Mouse (Mus musculus): ENCODE results near the gene Spsb1. TPM values are rescaled to one million over a fixed set of nuclear protein-coding genes. Genes with fewer than 3 reads are reported as not detected.

Spsb1 gene
- polyA plus RNA-seq, 3 experiments from 2014 or later, result 1.7 to 8.9 (median 7.9) TPM

DNA sequence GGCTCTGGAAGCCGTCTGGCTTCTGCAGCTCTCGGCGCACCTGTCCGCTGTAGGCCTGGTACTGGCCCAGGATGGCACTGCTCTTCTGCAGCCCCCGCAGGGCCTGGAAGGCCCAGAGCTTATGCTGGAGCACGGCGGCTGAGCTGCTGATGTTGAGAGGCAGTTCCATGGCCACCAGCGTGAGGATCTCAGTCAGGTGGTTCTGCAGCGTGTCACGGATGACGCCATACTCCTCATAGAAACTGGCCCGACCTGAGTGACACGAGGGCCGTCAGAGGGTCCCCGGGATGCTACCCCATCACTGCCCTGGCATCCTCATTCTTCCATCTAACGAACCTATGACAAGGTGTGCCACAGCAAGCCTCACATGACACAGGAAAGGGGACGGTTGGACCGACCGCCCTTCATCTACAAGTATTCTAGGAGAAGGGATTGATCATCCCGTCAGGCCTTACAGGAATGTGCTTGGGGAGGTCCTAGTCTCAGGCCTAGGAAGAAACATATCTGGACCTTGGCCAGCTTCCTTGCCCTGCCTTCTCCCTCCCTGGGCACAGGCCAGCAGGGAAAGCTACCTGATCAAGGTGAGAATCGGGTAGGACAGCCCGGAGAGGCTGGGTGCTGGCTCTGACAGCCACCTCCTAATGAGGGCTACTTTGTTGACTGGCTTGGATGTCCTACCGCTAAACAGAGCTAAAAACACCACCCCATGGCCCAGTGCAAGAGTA, 29.2 kb upstream of the Spsb1 start:
- ATAC-seq, result no peak

DNA sequence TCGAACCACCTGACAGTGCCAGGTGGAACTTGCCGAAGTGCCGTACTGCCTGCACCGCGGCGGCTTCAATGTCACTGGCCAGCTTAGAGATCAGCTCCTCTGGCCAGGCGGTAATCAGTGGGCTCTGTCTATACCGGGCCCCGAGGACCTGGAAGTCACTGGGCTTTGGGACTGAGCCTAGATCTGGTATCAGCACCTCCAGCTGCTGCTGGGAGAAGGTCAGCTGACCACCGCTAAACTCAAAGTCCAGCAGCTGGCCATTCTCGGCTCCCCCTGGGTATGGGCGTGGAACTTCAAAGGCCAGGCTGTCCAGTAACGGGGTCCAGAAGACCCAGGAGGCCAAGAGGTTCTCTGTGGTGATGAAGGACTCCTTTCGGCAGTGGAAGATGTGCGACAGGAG, 27.3 kb upstream of the Spsb1 start:
- ATAC-seq, result no peak

- ATAC-seq, result peak; percentile 86
Measured at GRCm38 (mm10) chr4:149979819-149980308, 25.0 kb upstream of the Spsb1 start.

GRCm38 (mm10) chr4:149978820-149979219, 24.0 kb upstream of the Spsb1 start:
- no peak for ATAC-seq

DNA sequence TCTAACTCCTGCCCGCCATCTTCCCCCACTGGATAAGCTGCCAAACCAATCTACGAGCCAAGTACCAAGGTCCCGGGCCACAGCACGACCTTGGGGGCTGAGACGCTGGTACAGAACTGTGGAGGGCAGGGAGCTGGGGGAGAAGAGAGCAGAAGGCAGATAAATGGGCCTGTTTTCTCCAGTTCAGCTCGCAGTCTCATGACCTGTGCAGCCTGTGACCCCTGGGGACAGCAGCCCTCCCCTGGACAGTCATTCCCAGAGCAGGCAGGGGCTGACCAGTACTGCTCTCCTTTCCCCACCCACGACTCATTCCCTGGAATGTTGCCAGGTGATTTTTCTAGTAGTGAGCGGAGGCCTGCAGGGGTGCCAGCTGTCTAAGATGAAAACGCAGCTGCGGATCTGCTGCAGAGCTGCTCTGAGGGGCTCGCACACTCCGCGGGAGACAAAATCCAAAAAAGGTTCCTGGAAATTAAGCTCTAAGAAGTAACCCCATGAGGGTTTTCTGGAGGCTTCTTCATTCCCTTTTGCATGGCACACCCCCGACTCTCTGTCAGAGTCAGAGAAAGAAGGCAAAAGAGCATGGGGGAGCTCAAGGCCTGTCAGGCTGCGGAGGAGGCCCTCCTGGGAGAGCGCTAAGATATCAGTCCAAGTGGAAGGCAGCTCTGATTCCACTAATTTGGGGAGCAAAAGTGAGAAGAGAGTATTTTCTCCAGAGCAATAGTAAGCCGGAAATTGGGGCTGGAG, 23.1 kb upstream of the Spsb1 start:
- ATAC-seq, result no peak

- no peak for ATAC-seq
Measured at GRCm38 (mm10) chr4:149977181-149977580, 22.3 kb upstream of the Spsb1 start.

DNA sequence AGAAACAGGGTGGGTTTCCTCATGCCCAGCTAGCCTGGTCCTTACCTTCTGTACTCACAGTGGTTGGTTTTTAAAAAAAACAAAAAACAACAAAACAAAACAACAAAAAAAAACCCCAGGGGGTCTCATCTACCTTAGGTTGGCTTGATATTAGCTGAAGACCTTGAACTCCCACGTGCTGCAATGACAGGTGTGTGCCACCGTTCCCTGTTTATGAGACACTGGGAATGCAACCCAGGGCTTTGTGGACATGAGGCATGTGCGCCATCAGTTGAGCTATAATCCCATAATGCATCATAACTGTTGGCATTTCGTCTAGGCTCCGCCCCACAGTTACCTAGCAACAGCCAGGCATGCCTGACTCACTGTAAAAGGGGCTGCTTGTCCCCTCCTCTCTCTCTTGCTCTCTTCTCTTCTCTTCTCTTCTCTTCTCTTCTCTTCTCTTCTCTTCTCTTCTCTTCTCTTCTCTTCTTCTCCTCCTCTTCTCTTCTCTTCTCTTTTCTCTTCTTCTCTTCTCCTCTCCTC, 20.9 kb upstream of the Spsb1 start:
- ATAC-seq, result no peak

DNA sequence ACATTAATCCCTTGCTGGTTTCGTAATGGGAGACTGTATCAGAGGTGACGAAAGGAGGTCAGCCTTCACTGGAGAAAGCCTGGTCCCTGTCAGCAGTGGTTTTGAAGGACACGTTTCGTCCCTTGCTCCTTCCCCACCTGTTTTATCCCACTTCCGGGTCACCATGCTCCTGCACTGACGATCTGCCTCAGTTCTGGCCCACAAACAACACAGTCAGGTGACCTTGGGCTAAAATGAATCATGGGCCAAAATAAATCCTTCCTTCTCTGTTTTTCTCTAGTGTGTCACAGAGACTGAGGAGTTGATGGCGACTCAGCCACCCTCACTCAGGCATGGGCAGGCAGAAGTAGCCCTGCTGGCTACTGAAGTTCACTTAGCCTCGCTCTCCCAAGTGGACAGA, 20.4 kb upstream of the Spsb1 start:
- no peak for ATAC-seq

- ATAC-seq, result no peak
Measured at GRCm38 (mm10) chr4:149971393-149971792, 16.6 kb upstream of the Spsb1 start.

DNA sequence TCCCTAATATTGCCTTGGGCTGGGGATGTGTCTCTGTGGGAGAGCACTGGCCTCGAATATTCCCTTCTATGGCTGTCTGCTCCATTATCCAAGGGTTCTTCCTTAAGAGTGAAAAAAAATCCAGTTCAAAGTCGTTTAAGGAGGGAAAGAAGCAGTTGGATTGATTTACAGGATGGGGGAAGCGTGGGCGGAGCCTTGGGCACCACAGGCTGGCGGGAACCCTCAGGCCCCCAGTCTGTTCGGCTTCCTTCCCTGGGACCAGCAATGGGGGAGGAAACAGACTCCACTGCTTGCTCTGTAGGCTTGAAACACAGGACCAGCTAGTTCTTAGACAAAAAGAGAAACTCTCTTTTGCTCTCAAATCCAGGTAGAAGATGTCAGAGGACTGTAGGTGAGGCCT, 13.7 kb upstream of the Spsb1 start:
- ATAC-seq, result no peak

DNA sequence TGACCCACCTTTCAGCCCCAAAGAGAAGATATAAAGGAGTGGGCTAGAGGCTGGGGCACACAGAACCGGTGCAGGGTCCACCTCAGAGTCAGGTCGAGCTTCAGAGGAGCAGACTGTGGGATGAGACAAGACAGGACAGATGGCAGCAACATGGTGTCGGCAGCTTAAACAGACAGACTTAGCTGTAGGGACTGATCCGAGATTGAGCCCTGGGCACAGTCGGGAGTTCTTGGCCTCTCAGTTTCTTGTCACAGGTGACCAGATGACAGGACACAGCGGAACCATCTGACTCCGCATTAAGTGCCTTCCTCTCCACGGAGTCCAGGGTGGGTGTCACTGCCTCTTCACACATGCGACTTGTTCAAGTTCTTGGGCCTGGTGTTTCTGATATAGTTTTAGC, 12.1 kb upstream of the Spsb1 start:
- no peak for ATAC-seq

GRCm38 (mm10) chr4:149966252-149966651, 11.4 kb upstream of the Spsb1 start:
- ATAC-seq, result no peak

DNA sequence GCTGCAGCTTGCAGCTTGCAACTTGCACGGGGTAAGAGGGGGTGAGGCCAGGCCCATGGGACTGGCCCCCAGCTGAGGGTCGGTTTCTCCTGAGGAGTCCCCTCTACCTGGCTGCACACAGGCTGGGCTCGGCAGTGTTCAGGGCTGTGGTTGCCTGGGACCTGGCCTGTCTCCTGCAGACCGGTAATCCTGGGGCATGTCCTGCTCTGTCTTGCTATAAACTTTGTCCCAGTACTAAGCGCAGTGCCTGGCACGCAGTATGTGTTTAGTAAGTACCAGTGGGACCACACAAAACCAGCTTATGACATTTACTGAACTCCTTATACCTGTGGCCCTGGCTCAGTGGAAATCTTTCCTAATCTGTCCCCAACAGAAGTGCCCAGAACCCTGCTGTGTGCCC, 10.8 kb upstream of the Spsb1 start:
- ATAC-seq, result no peak

- no peak for ATAC-seq
Measured at GRCm38 (mm10) chr4:149965242-149965641, 10.4 kb upstream of the Spsb1 start.

DNA sequence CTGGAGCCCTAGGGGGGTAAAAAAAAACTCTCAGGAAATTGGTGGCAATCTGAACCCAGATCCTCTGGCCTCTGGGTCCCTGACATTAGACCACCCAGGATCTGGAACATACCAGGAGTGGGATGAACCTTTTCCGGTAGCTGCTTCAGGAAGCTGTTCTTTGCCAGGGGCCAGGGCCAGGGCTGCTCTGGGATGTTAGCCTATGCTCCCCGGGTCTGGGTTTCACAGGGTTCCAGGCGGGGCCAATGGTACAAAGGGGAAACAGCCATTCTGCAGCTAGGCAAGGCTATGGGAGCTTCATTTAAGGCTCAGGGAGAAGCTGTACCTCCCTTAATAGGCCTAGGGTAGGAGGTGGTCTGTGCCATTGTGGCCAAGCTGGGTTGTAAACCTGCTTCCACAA, 9.9 kb upstream of the Spsb1 start:
- no peak for ATAC-seq

DNA sequence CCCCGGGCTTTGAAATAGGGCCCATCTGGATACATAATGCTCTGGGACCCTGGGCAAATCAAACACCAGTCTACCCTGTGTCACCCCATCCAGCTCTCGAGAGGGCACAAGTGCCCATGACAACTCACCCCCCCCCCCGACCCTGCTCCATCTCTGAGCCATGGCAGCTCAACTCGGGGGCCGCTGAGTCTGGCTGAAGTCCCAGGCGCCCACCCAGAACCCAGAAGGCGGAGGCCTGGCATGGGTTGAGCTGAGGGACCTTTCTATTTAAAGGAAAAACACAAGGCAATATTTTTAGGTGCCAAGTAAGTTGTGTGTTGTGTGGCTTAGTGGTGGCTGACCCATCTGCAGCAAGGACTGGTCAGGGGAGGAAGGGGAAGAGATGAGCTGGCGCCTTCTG, 9.4 kb upstream of the Spsb1 start:
- no peak for ATAC-seq

DNA sequence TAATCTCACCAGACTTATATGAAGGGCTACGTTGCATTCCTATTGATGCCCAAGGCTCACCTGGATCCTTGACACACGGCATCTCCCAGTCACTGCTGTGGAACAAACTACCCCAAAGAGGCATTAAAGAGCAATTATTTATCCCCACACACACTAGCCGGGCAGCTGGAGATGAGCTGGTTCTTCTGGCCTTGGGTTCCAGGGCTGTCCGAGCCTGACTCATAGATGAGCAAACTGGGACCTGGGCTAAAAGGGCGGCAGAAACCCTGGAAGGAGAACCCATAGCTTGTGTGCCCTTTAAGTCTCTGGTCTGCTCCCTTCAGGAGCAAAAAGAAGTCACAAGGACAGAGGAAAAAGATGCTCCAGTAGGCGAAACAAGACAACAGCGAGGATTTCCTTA, 5.5 kb upstream of the Spsb1 start:
- ATAC-seq, result no peak

- no peak for ATAC-seq
Measured at GRCm38 (mm10) chr4:149959816-149960215, 5.0 kb upstream of the Spsb1 start.

- ATAC-seq, result no peak
Measured at GRCm38 (mm10) chr4:149958566-149958965, 3.7 kb upstream of the Spsb1 start.

GRCm38 (mm10) chr4:149956048-149956447, 1.2 kb upstream of the Spsb1 start:
- ATAC-seq, result no peak

DNA sequence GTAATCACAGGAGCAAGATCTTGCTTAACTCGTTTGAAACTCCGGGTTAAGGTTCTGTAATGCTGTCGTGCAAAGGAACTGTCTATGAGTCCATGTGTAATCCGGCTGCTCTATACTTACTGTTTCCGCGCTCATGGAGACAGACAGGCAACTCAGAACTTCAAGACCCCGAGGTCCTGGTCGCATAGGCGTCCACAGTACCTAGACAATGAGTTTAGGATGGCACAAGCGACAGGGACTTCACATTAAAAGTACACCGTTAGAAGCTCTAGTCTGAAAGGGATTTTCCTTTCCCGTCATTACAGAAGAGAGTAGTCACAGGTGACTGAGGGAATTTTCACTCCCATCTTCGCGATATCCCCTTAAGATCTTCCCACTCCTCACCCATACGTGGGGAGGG, 788 bp upstream of the Spsb1 start:
- no peak for ATAC-seq

- peak; percentile 12 for ATAC-seq
Measured at GRCm38 (mm10) chr4:149953621-149954481, 992 bp downstream of the Spsb1 start.

DNA sequence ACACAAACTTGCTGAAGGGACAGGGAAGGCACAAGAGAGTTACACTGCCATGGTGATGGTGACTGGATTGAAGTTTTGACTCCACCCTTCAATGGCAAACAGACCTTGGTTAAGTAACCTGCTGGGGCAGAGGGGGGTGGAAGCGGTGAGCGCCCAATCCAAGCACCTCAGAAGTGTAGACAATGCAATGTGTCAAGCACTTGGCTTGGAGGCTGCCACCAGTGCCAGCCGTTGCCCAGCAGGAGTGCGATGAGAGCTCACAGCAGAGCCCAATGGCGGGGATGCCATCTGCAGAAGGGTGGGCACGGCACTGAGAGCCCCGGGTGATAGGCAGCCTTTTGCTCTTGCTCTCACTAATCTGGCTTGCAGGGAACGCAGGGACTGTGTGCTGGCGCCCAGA, 2.6 kb downstream of the Spsb1 start:
- ATAC-seq, result no peak
